Mouse (Mus musculus) neural tube, embryonic 11.5 days (tissue): ENCODE measurements around the gene Slco3a1. TPM values are rescaled to one million over a fixed set of nuclear protein-coding genes. Genes with fewer than 3 reads are reported as not detected.

ENCODE experiments used
- ATAC-seq: fragments of 200-750 bp; cut with Nextera tagmentation; 2 replicates; pipeline ENCODE4 v1.8.0; 2017; ENCODE audit warnings: moderate number of reproducible peaks, mild to moderate bottlenecking, moderate TSS enrichment, moderate library complexity; ENCODE audit not compliant: insufficient read depth, low FRiP score, low TSS enrichment
- DNase-seq: peaks from one replicate; pipeline ENCODE4 v3.0.0-alpha.2; 2015; ENCODE audit warnings: low spot score
- H3K27ac ChIP-seq: fragments of 300-500 bp; sonication (generic); 2 replicates; pipeline ENCODE4 v1.5.1; 2014; ENCODE audit warnings: low read depth, mild to moderate bottlenecking, low read length
- H3K27me3 ChIP-seq: fragments of 300-500 bp; sonication (generic); 2 replicates; pipeline ENCODE4 v1.6.1; 2014; ENCODE audit warnings: mild to moderate bottlenecking, low read length, mixed read lengths; ENCODE audit not compliant: control insufficient read depth, insufficient read depth
- H3K36me3 ChIP-seq: fragments of 300-500 bp; sonication (generic); 2 replicates; pipeline ENCODE4 v1.6.1; 2014; ENCODE audit warnings: mild to moderate bottlenecking, low read length, moderate library complexity, mixed read lengths; ENCODE audit not compliant: control insufficient read depth, insufficient read depth
- H3K4me1 ChIP-seq: fragments of 300-500 bp; sonication (generic); 2 replicates; pipeline ENCODE4 v1.6.1; 2014; ENCODE audit warnings: low read length, mixed read lengths; ENCODE audit not compliant: control insufficient read depth, insufficient read depth
- H3K4me2 ChIP-seq: fragments of 300-500 bp; sonication (generic); 2 replicates; pipeline ENCODE4 v1.6.1; 2014; ENCODE audit warnings: low read depth, mild to moderate bottlenecking, moderate library complexity
- H3K4me3 ChIP-seq: fragments of 300-500 bp; sonication (generic); 2 replicates; pipeline ENCODE4 v1.5.1; 2014; ENCODE audit warnings: low read depth, low read length
- H3K9ac ChIP-seq: fragments of 300-500 bp; sonication (generic); 2 replicates; pipeline ENCODE4 v1.6.1; 2014; ENCODE audit warnings: mild to moderate bottlenecking, low read length
- H3K9me3 ChIP-seq: fragments of 300-500 bp; sonication (generic); 2 replicates; pipeline ENCODE4 v1.6.1; 2016; ENCODE audit warnings: low read length; ENCODE audit not compliant: control insufficient read depth
- WGBS: fragments of 180-500 bp; shearing (Covaris S2); extraction: QIAGEN DNeasy Blood & Tissue Kit; methylation state at CpG from one replicate; pipeline ENCODE4 v1.1.7; 2014; 5-methylcytosine and 5-hydroxymethylcytosine counted together
- polyA plus RNA-seq: library from polyadenylated mRNA; unstranded; fragments of >200 nt; fragmentation: Nextera tagmentation; extraction: Ambion mirVana; gene quantifications from 2 replicates; pipeline ENCODE4 v1.2.1, GENCODE M21; 2014

Slco3a1 gene
- polyA plus RNA-seq, 1 experiment from 2014 or later = 13.0 TPM

- H3K4me1 ChIP-seq = peaks cover 4% of the 10 kb centered on the region; the same call in 1 of the 2 replicates
- WGBS = 76% methylated on average over 8 of the region's 8 CpGs
- no peak overlapping the region for H3K4me3 ChIP-seq
- no peak overlapping the region for H3K4me2 ChIP-seq
- no peaks in the 10 kb centered on the region for H3K36me3 ChIP-seq
- ATAC-seq (peak; percentile 61; the same call in 1 of the 2 replicates), DNase-seq (no peak)
- H3K27ac ChIP-seq = no peak overlapping the region
- no peak overlapping the region for H3K9ac ChIP-seq
- no peaks in the 10 kb centered on the region for H3K9me3 ChIP-seq
- no peaks in the 10 kb centered on the region for H3K27me3 ChIP-seq
These were observed 229.5 kb downstream of the Slco3a1 start for GRCm38 (mm10) chr7:74325052-74325451.

- ATAC-seq = no peak
- DNase-seq = no peak
These were observed 230.9 kb downstream of the Slco3a1 start for GRCm38 (mm10) chr7:74323683-74324082.

GRCm38 (mm10) chr7:74323194-74323593, 231.4 kb downstream of the Slco3a1 start:
- peaks cover 4% of the 10 kb centered on the region; the same call in 1 of the 2 replicates for H3K4me1 ChIP-seq
- ATAC-seq (no peak), DNase-seq (no peak)
- H3K4me2 ChIP-seq = no peak overlapping the region
- no peak overlapping the region for H3K4me3 ChIP-seq
- H3K27me3 ChIP-seq = no peaks in the 10 kb centered on the region
- no peak overlapping the region for H3K9ac ChIP-seq
- H3K9me3 ChIP-seq = no peaks in the 10 kb centered on the region
- H3K27ac ChIP-seq = no peak overlapping the region
- no peaks in the 10 kb centered on the region for H3K36me3 ChIP-seq

More at GRCm38 (mm10) chr7:74323683-74324082, 230.9 kb downstream of the Slco3a1 start:
- 60% methylated on average over 5 of the region's 5 CpGs for WGBS
- H3K27ac ChIP-seq = no peak overlapping the region
- H3K27me3 ChIP-seq = no peaks in the 10 kb centered on the region
- H3K4me1 ChIP-seq = peaks cover 4% of the 10 kb centered on the region; the same call in 1 of the 2 replicates
- H3K36me3 ChIP-seq = no peaks in the 10 kb centered on the region
- no peak overlapping the region for H3K4me2 ChIP-seq
- H3K4me3 ChIP-seq = no peak overlapping the region
- H3K9me3 ChIP-seq = no peaks in the 10 kb centered on the region
- H3K9ac ChIP-seq = no peak overlapping the region

GRCm38 (mm10) chr7:74320635-74321034, 233.9 kb downstream of the Slco3a1 start:
- H3K4me3 ChIP-seq = no peak overlapping the region
- no peak for ATAC-seq
- DNase-seq = no peak
- H3K4me1 ChIP-seq = peaks cover 4% of the 10 kb centered on the region; the same call in 1 of the 2 replicates
- H3K27me3 ChIP-seq = no peaks in the 10 kb centered on the region
- no peak overlapping the region for H3K27ac ChIP-seq
- no peak overlapping the region for H3K9ac ChIP-seq
- H3K9me3 ChIP-seq = no peaks in the 10 kb centered on the region
- no peak overlapping the region for H3K4me2 ChIP-seq
- WGBS = 95% methylated on average over 5 of the region's 5 CpGs
- no peaks in the 10 kb centered on the region for H3K36me3 ChIP-seq

GRCm38 (mm10) chr7:74315836-74316435, 238.6 kb downstream of the Slco3a1 start:
- H3K4me2 ChIP-seq = no peak overlapping the region
- H3K27ac ChIP-seq = no peak overlapping the region
- no peaks in the 10 kb centered on the region for H3K27me3 ChIP-seq
- no peaks in the 10 kb centered on the region for H3K9me3 ChIP-seq
- no peak overlapping the region for H3K9ac ChIP-seq
- ATAC-seq (no peak), DNase-seq (no peak)
- WGBS = 89% methylated on average over 3 of the region's 3 CpGs
- H3K36me3 ChIP-seq = no peaks in the 10 kb centered on the region
- no peaks in the 10 kb centered on the region for H3K4me1 ChIP-seq
- no peak overlapping the region for H3K4me3 ChIP-seq

GRCm38 (mm10) chr7:74314276-74314675, 240.3 kb downstream of the Slco3a1 start:
- Histone ChIP-seq H3K27ac (no peak overlapping the region), H3K4me3 (no peak overlapping the region), H3K4me1 (no peaks in the 10 kb centered on the region), H3K9ac (no peak overlapping the region), H3K27me3 (no peaks in the 10 kb centered on the region), H3K4me2 (no peak overlapping the region), H3K36me3 (no peaks in the 10 kb centered on the region), H3K9me3 (no peaks in the 10 kb centered on the region)
- DNase-seq (no peak), ATAC-seq (no peak)
- WGBS = 67% methylated on average over 1 of the region's 1 CpGs

- ATAC-seq (no peak), DNase-seq (no peak)
- H3K4me2 ChIP-seq = no peak overlapping the region
- no peak overlapping the region for H3K27ac ChIP-seq
- no peaks in the 10 kb centered on the region for H3K36me3 ChIP-seq
- H3K9me3 ChIP-seq = no peaks in the 10 kb centered on the region
- no peak overlapping the region for H3K9ac ChIP-seq
- 84% methylated on average over 6 of the region's 6 CpGs for WGBS
- no peak overlapping the region for H3K4me3 ChIP-seq
- no peaks in the 10 kb centered on the region for H3K4me1 ChIP-seq
- no peaks in the 10 kb centered on the region for H3K27me3 ChIP-seq
These were observed 241.1 kb downstream of the Slco3a1 start for GRCm38 (mm10) chr7:74313279-74314105.

- H3K27me3 ChIP-seq = no peaks in the 10 kb centered on the region
- no peak overlapping the region for H3K4me3 ChIP-seq
- H3K36me3 ChIP-seq = no peaks in the 10 kb centered on the region
- DNase-seq (no peak), ATAC-seq (no peak)
- H3K27ac ChIP-seq = no peak overlapping the region
- no peaks in the 10 kb centered on the region for H3K9me3 ChIP-seq
- H3K4me2 ChIP-seq = no peak overlapping the region
- H3K9ac ChIP-seq = no peak overlapping the region
- H3K4me1 ChIP-seq = no peaks in the 10 kb centered on the region
- WGBS = 77% methylated on average over 4 of the region's 4 CpGs
These were observed 243.0 kb downstream of the Slco3a1 start for GRCm38 (mm10) chr7:74311536-74311935.
